Mouse (Mus musculus) brain, embryonic 14.5 days (tissue): ENCODE results near the gene Hs3st5. TPM values are rescaled to one million over a fixed set of nuclear protein-coding genes. Genes with fewer than 3 reads are reported as not detected.

Experiments used
- DNase-seq: peaks from one replicate; pipeline ENCODE4 v3.0.0-alpha.2; 2011; ENCODE audit warnings: low read depth
- CTCF ChIP-seq: fragments of 200-500 bp; IDR thresholded peaks from 2 replicates; pipeline ENCODE4 v1.5.1; 2012; ENCODE audit warnings: inconsistent platforms, mild to moderate bottlenecking, moderate library complexity, borderline replicate concordance; ENCODE audit not compliant: insufficient read depth, insufficient read length; ENCODE audit errors: extremely low read depth
- POLR2A ChIP-seq: fragments of 200-500 bp; IDR thresholded peaks from 2 replicates; pipeline ENCODE4 v1.6.1; 2012; ENCODE audit warnings: mild to moderate bottlenecking, inconsistent platforms, borderline replicate concordance; ENCODE audit not compliant: poor library complexity, insufficient read depth, insufficient read length, severe bottlenecking; ENCODE audit errors: extremely low read depth
- polyA plus RNA-seq: library from polyadenylated mRNA; depleted of rRNA; stranded (reverse); fragments of >200 nt; gene quantifications from 2 replicates; pipeline ENCODE4 v1.2.3, GENCODE M21; 2012; rRNA removed

The Hs3st5 gene
- polyA plus RNA-seq, result 7.4 and 12.9 TPM in 2 replicates

- no peak for TF ChIP-seq POLR2A
- peak; percentile 36; the same call in 1 of the 2 replicates for TF ChIP-seq CTCF
- peak; percentile 85 for DNase-seq
These were observed at the start of gene Hs3st5 for GRCm38 (mm10) chr10:36506727-36507555. Hs3st5 (plus strand) TSS chr10:36506814.

- DNase-seq, result no peak
- TF ChIP-seq POLR2A (no peak), CTCF (no peak)
These were observed 38.0 kb upstream of the Hs3st5 start for GRCm38 (mm10) chr10:36468664-36469063.

GRCm38 (mm10) chr10:36471135-36471534 lies 35.5 kb upstream of the Hs3st5 start:
- TF ChIP-seq CTCF, result no peak
- no peak for TF ChIP-seq POLR2A
- peak; percentile 20 for DNase-seq

- DNase-seq, result no peak
- TF ChIP-seq POLR2A, result no peak
- no peak for TF ChIP-seq CTCF
These were observed 31.8 kb upstream of the Hs3st5 start for GRCm38 (mm10) chr10:36474834-36475233.

- TF ChIP-seq POLR2A, result no peak
- TF ChIP-seq CTCF, result no peak
- no peak for DNase-seq
These were observed 29.1 kb upstream of the Hs3st5 start for GRCm38 (mm10) chr10:36477543-36477942.

GRCm38 (mm10) chr10:36483362-36483761 lies 23.3 kb upstream of the Hs3st5 start:
- TF ChIP-seq CTCF (no peak), POLR2A (no peak)
- peak; percentile 64 for DNase-seq

- peak; percentile 11 for DNase-seq
- no peak for TF ChIP-seq CTCF
- TF ChIP-seq POLR2A, result no peak
These were observed 22.6 kb upstream of the Hs3st5 start for GRCm38 (mm10) chr10:36484011-36484410.

GRCm38 (mm10) chr10:36484728-36485300 lies 21.8 kb upstream of the Hs3st5 start:
- TF ChIP-seq CTCF (no peak), POLR2A (no peak)
- DNase-seq, result peak; percentile 7

GRCm38 (mm10) chr10:36493566-36493965 lies 13.0 kb upstream of the Hs3st5 start:
- TF ChIP-seq POLR2A, result no peak
- TF ChIP-seq CTCF, result no peak
- DNase-seq, result no peak

GRCm38 (mm10) chr10:36499713-36500112 lies 6.9 kb upstream of the Hs3st5 start:
- peak; percentile 41 for DNase-seq
- TF ChIP-seq CTCF, result no peak

GRCm38 (mm10) chr10:36506033-36506726 lies 434 bp upstream of the Hs3st5 start:
- TF ChIP-seq CTCF (peak; percentile 37; the same call in 1 of the 2 replicates), POLR2A (no peak)
- DNase-seq, result peak; percentile 65
